Mouse (Mus musculus) cerebellum, adult 2 months (tissue): ENCODE measurements at regions not wholly inside any gene's neighbourhood (a gene's known extent, or its start where the extent isn't known, plus 50 kb on each side); places are given as distances from the start of the nearest gene placed in this dataset.

Experiments used
- DNase-seq, 2 experiments: peaks; one replicate each; pipeline ENCODE4 v3.0.0; 2021
- H3K27ac ChIP-seq: fragments of 200-500 bp; 2 replicates; pipeline ENCODE4 v1.5.1; 2012; ENCODE audit warnings: low read length, control low read depth, inconsistent platforms; ENCODE audit not compliant: insufficient read depth
- H3K27me3 ChIP-seq: fragments of 200-500 bp; 2 replicates; pipeline ENCODE4 v1.6.1; 2012; ENCODE audit warnings: inconsistent platforms, mild to moderate bottlenecking, low read length, moderate library complexity; ENCODE audit not compliant: control insufficient read depth, insufficient read depth
- H3K4me1 ChIP-seq: fragments of 200-500 bp; 2 replicates; pipeline ENCODE4 v1.6.1; 2011; ENCODE audit warnings: low read length; ENCODE audit not compliant: control insufficient read depth, insufficient read depth
- H3K4me3 ChIP-seq: fragments of 200-500 bp; replicated peaks from 2 replicates; pipeline ENCODE3; 2011; ENCODE audit warnings: mild to moderate bottlenecking, low read depth, low read length, control low read depth; ENCODE audit not compliant: insufficient read depth
- CTCF ChIP-seq: fragments of 200-500 bp; IDR thresholded peaks from 2 replicates; pipeline ENCODE4 v1.5.1; 2011; ENCODE audit warnings: low read depth, mild to moderate bottlenecking, control low read depth, low read length, moderate library complexity, borderline replicate concordance; ENCODE audit not compliant: insufficient read depth
- POLR2A ChIP-seq: fragments of 200-500 bp; IDR thresholded peaks from 2 replicates; pipeline ENCODE4 v1.6.1; 2011; ENCODE audit warnings: low read length, control low read depth, borderline replicate concordance; ENCODE audit not compliant: insufficient read depth
- WGBS: fragments of 180-500 bp; shearing (Covaris S2); methylation state at CpG from one replicate; pipeline ENCODE4 v1.1.7; 2018; 5-methylcytosine and 5-hydroxymethylcytosine counted together

GRCm38 (mm10) chr5:141138771-141139360 lies 102.4 kb upstream of the Sdk1 start:
- no peak for DNase-seq
- Histone ChIP-seq H3K27me3 (no peaks in the 10 kb centered on the region), H3K27ac (no peak overlapping the region), H3K4me1 (no peaks in the 10 kb centered on the region), H3K4me3 (no peak overlapping the region)
- WGBS, result 37% methylated on average over 12 of the region's 12 CpGs
- TF ChIP-seq CTCF (no peak), POLR2A (no peak)

GRCm38 (mm10) chr5:141139361-141139912 lies 101.9 kb upstream of the Sdk1 start:
- WGBS, result 41% methylated on average over 14 of the region's 14 CpGs
- Histone ChIP-seq H3K4me3 (no peak overlapping the region), H3K4me1 (no peaks in the 10 kb centered on the region), H3K27ac (no peak overlapping the region), H3K27me3 (no peaks in the 10 kb centered on the region)
- TF ChIP-seq CTCF (no peak), POLR2A (no peak)
- no peak for DNase-seq

GRCm38 (mm10) chr5:141160391-141160790 lies 80.9 kb upstream of the Sdk1 start:
- Histone ChIP-seq H3K27ac (no peak overlapping the region), H3K27me3 (no peaks in the 10 kb centered on the region), H3K4me3 (no peak overlapping the region), H3K4me1 (no peaks in the 10 kb centered on the region)
- no peak for DNase-seq
- WGBS, result 78% methylated on average over 8 of the region's 8 CpGs
- TF ChIP-seq POLR2A (no peak), CTCF (no peak)

GRCm38 (mm10) chr5:141160956-141161355 lies 80.3 kb upstream of the Sdk1 start:
- TF ChIP-seq CTCF, result no peak
- no peak for TF ChIP-seq POLR2A
- WGBS, result 40% methylated on average over 5 of the region's 5 CpGs
- no peak overlapping the region for H3K27ac ChIP-seq
- H3K4me3 ChIP-seq, result no peak overlapping the region
- no peak for DNase-seq
- H3K4me1 ChIP-seq, result no peaks in the 10 kb centered on the region
- no peaks in the 10 kb centered on the region for H3K27me3 ChIP-seq

- no peak overlapping the region for H3K27ac ChIP-seq
- no peaks in the 10 kb centered on the region for H3K4me1 ChIP-seq
- no peak for TF ChIP-seq CTCF
- 33% methylated on average over 6 of the region's 6 CpGs for WGBS
- no peak overlapping the region for H3K4me3 ChIP-seq
- H3K27me3 ChIP-seq, result no peaks in the 10 kb centered on the region
- DNase-seq, result no peak
Measured at GRCm38 (mm10) chr5:141182442-141182841, 58.8 kb upstream of the Sdk1 start.

GRCm38 (mm10) chr5:141189033-141189432 lies 52.3 kb upstream of the Sdk1 start:
- H3K4me1 ChIP-seq, result no peaks in the 10 kb centered on the region
- H3K27me3 ChIP-seq, result no peaks in the 10 kb centered on the region
- H3K27ac ChIP-seq, result no peak overlapping the region
- no peak for DNase-seq
- WGBS, result 84% methylated on average over 2 of the region's 2 CpGs
- H3K4me3 ChIP-seq, result no peak overlapping the region
- TF ChIP-seq CTCF, result no peak
- TF ChIP-seq POLR2A, result no peak
